Mouse (Mus musculus) embryonic fibroblast, embryonic 13.5 days (primary cell): Measurements from ENCODE around the gene Efcab3. TPM values are rescaled to one million over a fixed set of nuclear protein-coding genes. Genes with fewer than 3 reads are reported as not detected.

Source experiments
- H3K27ac ChIP-seq: 2 replicates; pipeline ENCODE4 v1.5.1; 2012; ENCODE audit warnings: low read length, control low read depth, inconsistent platforms; ENCODE audit not compliant: insufficient read depth
- H3K4me1 ChIP-seq: 2 replicates; pipeline ENCODE4 v1.6.1; 2011; ENCODE audit warnings: low read length; ENCODE audit not compliant: control insufficient read depth, insufficient read depth
- H3K4me3 ChIP-seq: 2 replicates; pipeline ENCODE4 v1.5.1; 2011; ENCODE audit warnings: mild to moderate bottlenecking, control low read depth, low read length; ENCODE audit not compliant: insufficient read depth
- CTCF ChIP-seq: IDR thresholded peaks from 2 replicates; pipeline ENCODE4 v1.5.1; 2011; ENCODE audit warnings: mild to moderate bottlenecking, control low read depth, low read length, moderate library complexity, borderline replicate concordance; ENCODE audit not compliant: insufficient read depth
- POLR2A ChIP-seq: IDR thresholded peaks from 2 replicates; pipeline ENCODE4 v1.6.1; 2011; ENCODE audit warnings: low read depth, mild to moderate bottlenecking, control low read depth, low read length, moderate library complexity
- polyA plus RNA-seq: library from polyadenylated mRNA; stranded (reverse); fragments of >200 nt; gene quantifications from 2 replicates; pipeline ENCODE4 v1.2.4, GENCODE M21; 2011; ENCODE audit warnings: low read depth; ENCODE audit not compliant: missing spikeins, insufficient read length

Gene Efcab3
- polyA plus RNA-seq, 1 experiment, result not detected

DNA sequence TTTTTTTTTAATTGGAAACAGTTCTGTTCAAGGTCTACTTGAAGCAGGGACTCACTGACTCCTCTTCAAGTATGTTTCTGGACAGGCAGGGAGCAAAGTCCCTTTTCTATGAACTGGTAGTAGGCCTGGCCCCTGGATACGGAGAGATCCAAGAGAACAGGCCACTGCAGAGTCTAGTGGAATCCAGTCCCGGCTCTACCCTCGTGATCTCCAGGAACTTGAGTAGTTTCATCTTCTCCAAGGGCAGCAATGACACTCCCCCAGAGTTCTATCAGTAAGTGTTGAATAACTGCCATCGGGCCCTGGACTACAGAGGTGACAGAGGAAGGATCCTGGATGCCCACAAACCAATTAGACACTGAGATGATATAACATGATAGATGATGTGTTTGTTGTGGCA lies 92.5 kb downstream of the Efcab3 start:
- H3K27ac ChIP-seq, result no peak overlapping the region
- H3K4me1 ChIP-seq, result peaks cover 7% of the 10 kb centered on the region; the same call in 1 of the 2 replicates
- no peak overlapping the region for H3K4me3 ChIP-seq
- no peak for TF ChIP-seq POLR2A
- TF ChIP-seq CTCF, result no peak

DNA sequence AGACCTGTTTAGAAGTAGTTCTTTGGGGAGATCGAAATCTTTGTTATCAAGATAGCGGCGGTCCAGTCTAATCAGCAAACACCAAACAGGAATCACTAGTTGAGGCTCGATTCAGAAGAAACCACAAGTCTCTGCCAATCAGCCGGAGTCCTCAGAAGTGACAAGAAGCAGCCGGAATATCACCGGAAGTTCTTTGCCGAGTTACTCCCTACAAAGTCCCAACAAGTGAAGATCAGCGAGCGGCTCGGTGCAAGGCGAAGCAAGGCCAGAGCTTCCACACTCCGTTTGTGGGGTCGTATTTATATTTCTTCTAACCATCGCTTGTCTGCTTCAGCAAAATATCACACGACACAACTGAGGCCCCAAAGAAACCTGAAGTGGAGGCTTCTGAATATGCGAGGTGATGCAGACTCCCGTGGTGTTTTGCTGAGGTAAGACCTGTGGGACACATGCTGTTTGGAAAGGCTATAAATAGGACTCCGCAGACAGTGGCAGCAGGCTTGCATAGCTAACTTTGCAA lies 93.4 kb downstream of the Efcab3 start:
- Histone ChIP-seq H3K4me1 (peaks cover 7% of the 10 kb centered on the region; the same call in 1 of the 2 replicates), H3K27ac (no peak overlapping the region)
- TF ChIP-seq CTCF (no peak), POLR2A (no peak)

DNA sequence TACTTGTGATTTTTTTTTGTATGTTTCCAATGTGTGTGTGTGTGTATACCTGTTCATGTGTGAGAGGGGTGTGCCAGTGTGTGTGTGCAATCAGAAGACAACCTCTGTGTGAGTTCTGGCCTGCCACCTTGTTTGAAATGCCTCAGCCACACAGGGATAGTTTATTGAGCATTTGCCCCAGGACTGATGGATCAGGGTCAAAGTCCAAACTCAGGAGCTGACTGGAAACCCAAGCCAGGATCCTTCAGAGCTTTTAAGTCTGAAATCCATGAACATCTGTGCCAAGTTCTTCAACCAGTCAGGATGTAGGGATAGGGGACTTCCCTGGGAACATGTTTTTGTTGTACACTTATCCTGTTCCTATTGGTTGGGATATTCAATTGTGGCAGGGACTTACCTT lies 94.7 kb downstream of the Efcab3 start:
- Histone ChIP-seq H3K27ac (no peak overlapping the region), H3K4me1 (peaks cover 7% of the 10 kb centered on the region; the same call in 1 of the 2 replicates), H3K4me3 (no peak overlapping the region)
- TF ChIP-seq CTCF (no peak), POLR2A (no peak)

More for the DNA sequence above, 93.4 kb downstream of the Efcab3 start:
- H3K4me3 ChIP-seq, result no peak overlapping the region

DNA sequence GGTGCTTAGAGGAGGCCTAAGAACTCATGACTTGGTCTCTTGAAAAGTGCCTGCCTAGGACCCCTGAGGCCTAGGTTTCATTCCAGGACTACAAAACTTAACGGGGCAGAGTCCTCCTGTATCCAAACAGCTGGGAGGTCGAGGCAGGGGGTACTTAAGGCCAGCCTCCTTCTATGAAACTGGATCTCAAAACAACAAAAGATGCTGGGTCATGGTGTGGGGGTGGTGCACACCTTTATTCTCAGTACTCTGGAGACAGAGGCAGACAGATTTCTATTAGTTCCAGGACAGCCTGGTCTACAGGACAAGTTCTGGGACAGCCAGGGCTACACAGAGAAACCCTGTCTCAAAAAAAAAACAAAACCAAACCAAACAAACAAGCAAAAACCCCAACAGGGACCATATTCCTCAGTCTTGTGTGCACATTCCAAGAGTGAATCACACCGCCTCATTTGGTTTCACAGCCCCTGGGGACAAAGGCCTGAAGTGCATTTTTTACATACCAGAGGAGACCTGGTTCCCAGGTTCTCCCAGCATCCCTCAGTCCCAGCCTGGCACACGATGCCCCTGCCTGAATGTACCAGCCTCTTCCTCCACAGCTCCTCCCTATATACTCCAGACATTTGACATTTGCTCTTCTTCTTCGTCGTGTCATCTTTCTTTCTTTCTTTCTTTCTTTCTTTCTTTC lies 96.4 kb downstream of the Efcab3 start:
- TF ChIP-seq CTCF (no peak), POLR2A (no peak)
- peaks cover 3% of the 10 kb centered on the region; the same call in 1 of the 2 replicates for H3K4me1 ChIP-seq
- H3K27ac ChIP-seq, result no peak overlapping the region
- H3K4me3 ChIP-seq, result no peak overlapping the region

DNA sequence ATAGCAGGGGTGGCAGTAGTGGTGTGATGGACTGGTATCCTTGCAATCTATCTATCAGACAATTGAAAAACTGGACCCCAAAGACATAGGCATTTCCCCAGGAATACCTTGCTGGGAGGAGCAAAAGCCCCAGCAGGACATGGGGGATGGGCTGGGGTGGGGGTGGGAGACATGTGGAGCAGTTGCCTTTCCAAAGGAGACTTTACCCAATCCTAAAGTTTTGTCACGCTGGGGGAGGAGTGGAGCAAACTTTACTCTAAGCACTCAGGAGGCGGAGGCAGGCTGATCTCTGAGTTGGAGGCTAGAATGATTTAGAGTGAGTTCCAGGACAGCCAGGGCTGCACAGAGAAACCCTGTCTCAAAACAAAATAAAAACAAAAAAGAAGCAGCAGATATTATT lies 98.0 kb downstream of the Efcab3 start:
- Histone ChIP-seq H3K27ac (no peak overlapping the region), H3K4me3 (no peak overlapping the region), H3K4me1 (peaks cover 3% of the 10 kb centered on the region; the same call in 1 of the 2 replicates)
- TF ChIP-seq POLR2A (no peak), CTCF (no peak)

DNA sequence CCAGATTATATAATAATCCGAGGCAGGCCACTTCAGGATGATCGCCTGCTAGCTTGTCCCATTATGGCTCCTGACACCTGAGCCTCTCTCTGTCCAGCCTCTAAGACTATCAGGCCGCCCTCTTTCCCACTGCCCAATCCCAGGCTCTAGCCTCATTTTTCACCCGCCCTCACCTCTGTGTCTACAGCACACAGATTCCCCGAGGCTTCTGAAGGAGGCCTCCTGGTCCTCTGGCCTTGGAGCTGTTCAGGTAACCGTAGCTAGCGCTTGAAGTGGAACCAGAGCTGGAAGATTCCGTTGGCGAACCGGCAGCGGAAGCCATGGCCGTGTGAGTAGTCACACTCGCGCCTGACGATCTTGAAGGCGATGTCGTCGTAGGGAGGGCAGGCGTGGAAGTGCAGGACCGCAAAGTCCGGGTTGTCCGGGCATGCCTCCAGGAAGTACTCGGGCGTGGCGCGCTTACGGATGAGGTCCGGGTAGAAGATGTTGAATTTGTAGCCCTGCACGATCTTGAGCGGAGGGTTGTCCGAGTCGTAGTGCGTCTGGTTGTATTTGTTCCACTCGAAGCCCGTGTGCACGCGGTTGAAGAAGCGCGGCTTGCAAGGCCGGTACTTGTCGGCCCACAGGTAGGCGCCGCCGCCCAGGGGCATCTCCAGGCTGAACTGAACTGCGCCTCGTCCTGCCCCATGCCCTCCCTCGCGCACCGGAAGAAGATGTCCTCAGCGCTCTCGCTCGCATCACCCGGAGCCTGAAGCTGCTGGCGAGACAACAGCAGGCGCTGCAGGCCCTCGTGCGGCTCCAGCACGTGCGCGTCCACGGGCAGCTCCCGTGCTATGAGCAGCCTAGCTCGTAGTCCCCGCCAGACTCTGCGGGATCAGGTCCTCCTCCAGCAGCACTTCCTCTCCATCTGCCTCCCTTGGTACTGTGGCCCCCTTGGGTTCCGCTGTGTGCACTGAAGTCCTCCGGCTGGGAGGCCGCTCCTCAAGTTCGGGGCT lies 101.4 kb downstream of the Efcab3 start:
- Histone ChIP-seq H3K4me3 (no peak overlapping the region), H3K27ac (no peak overlapping the region), H3K4me1 (no peaks in the 10 kb centered on the region)
- TF ChIP-seq POLR2A (no peak), CTCF (no peak)

DNA sequence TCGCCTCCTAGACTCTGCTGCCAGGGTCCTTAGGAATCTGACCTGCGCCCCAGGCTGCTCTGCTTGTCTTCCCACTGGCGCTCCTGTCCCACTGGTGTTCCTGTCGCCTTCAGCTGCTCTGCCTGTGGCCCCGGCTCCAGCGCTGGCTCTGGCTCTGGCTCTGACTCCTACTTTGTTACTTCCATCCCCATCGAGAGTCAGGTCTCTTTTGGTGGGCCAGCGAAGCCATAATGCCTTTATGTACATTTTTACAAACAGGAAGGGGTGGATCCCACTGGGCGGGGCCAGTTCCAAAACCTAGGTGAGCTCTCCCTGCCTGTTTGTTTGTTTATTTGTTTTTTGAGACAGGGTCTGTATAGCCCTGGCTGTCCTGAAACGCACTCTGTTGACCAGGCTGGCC lies 103.4 kb downstream of the Efcab3 start:
- no peak for TF ChIP-seq POLR2A
- no peak for TF ChIP-seq CTCF
- Histone ChIP-seq H3K4me3 (no peak overlapping the region), H3K27ac (no peak overlapping the region), H3K4me1 (no peaks in the 10 kb centered on the region)

Other genes with a start within 250 kb of the Efcab3 start
- 24.1 and 26.8 TPM in 2 replicates for gene Mettl2, start 62.8 kb downstream of the Efcab3 start, polyA plus RNA-seq
- gene Gm10842, start 83.3 kb downstream of the Efcab3 start, polyA plus RNA-seq, result not detected in 2 replicates
- gene Tlk2, start 115.2 kb downstream of the Efcab3 start, polyA plus RNA-seq, result 86.5 and 97.2 TPM in 2 replicates
- 144 and 150 TPM in 2 replicates for gene Mrc2, start 229.1 kb downstream of the Efcab3 start, polyA plus RNA-seq